Mouse (Mus musculus) megakaryocyte-erythroid progenitor cell, adult 5-6 weeks (primary cell): ENCODE data around the gene Gadd45gip1. TPM values are rescaled to one million over a fixed set of nuclear protein-coding genes. Genes with fewer than 3 reads are reported as not detected.

Source experiments
- ATAC-seq: replicated peaks from 2 replicates; pipeline ENCODE4 v1.8.0; 2016; ENCODE audit warnings: mild to moderate bottlenecking, inconsistent platforms; ENCODE audit not compliant: severe bottlenecking, poor library complexity, low FRiP score, low TSS enrichment
- total RNA-seq, 2 experiments: library from RNA; stranded (forward) in 1 of 2; stranded (reverse) in 1 of 2; fragments of 200-1000, 215-1000 nt in 1 of 2; fragments of >200 nt in 1 of 2; fragmentation: Nextera tagmentation in 1 of 2; gene quantifications; 2 replicates each; pipeline ENCODE4 v1.2.3; 2014 to 2017

The Gadd45gip1 gene
- total RNA-seq (2014; fragmentation: Nextera tagmentation) (28.3 and 31.1 TPM in 2 replicates), total RNA-seq (2017) (53.1 and 61.8 TPM in 2 replicates)

DNA sequence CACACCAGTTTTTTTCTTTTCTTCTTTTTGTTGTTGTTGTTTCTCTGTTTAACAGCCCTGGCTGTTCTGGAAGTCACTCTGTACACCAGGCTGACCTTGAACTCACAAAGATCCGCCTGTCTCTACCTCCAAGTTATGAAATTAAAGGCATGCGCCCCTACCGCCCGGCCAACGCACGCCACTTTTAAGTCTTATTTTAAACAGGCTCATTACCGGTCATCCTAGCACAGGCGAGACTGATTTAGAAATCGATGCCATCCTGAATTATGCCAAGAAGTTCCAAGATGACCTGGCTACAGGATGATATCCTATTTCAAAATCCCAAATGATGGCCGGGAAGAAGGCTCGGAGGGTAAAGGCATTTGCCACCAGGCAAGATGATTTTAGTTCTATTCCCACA, at the start of gene Gadd45gip1:
Gene Gadd45gip1 (plus strand): TSS at position 33 of the 400 bp plus-strand sequence.
- ATAC-seq = 0 out of 2 replicates have a peak, but pooled peaks have one; percentile 69

- ATAC-seq = no peak
Observed at GRCm38 (mm10) chr8:84781686-84782505, 49.4 kb upstream of the Gadd45gip1 start.

DNA sequence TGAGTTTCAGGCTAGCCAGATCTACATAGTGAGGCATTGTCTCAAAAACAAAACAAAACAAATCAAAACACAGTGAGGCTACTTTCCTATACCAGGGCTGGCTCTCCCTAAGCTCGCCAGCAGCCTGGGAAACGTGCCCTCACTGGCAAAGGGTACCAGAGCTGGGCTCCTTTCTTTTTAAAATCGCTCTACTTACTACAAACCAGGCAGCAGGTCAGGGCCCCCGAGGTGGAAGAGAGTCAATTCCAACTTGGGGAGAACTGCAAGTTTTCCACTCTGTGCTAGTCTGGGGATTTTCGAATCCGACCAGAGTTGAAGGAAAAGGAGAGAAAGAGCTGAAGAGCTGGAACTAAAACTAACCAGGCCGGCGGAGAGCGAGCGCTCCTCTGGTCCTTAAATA, 48.6 kb upstream of the Gadd45gip1 start:
- ATAC-seq = no peak

- ATAC-seq = no peak
Observed at GRCm38 (mm10) chr8:84783198-84783918, 48.0 kb upstream of the Gadd45gip1 start.

DNA sequence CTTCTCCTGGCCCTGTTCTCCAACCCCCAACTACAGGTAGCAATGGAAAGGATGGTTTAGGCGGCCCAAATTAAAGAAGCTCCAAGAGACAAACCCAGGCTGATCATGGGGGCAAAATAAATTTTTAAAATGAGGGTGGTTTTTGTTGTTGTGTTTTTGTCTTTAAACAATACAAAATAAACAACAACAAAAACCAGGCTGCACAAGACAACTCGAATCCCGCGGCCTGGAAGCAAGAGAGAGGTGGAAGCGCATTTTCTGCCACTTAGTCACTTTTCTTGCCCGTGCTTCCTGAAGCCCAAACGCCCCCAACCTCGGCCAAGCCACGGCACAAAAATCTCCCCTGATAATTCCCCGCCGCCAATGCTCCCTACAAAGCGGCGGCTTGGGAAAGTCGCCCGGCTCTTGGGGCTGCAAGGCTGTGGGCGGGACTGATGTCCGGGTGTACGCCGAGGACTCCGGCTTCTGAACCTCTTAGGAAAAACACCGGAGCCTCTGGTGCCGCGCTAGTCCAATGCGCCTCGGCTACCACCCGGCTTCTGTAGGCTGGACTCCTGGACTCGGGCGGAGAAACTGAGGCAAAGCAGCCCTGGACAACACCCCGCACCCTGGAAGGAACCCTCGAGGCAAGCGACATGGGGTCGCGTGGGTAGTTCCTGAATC, 47.3 kb upstream of the Gadd45gip1 start:
- ATAC-seq = no peak

DNA sequence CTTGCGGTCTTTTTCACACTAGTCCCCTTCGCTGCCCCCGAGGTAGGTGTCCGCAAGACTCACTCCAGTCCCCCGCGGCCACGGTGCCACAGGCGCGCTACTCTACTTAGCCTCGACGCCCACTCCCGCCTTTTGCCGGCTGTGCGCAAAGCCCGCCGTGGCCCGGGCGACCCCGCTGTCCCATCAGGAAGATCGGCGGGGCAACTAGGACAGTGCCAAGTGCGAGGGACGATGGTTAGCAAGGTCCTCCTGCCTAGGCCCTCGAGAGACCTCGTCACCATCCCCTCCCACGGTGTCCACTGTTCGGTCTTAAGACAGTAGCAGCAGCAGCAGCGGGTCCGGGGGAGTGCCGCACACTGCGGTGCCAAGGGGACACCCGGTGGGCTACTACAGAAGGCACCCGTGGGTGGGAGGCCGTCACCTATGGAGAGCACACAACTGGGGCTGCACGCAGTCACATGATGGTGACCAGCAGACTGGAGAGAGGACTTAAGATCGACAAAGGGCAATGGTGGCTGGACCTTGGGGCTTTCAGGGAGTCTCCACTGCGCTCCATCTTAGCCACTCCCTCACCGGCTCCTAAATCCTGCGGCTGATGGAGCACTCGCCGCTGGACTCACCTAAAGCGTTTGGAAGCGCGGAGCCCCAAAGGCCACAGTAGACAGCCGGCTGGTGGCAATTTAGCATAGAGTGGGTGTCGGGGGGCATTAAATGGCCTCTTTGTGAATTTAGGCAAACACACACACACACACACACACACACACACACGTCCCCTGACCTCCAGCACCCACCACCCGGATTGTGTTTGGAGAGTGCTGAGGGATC, 46.4 kb upstream of the Gadd45gip1 start:
- ATAC-seq = no peak

DNA sequence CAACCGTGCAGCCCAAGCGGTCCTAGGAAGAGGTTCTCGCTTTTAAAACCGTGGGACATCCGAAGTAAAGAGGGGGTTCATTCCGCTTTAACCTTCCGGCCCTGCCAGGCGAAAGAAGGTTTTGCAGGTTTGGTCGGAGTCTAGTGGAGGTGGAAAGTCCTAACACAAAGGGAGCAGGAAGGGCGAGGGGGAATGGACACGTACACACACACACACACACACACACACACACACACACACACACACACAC, 45.9 kb upstream of the Gadd45gip1 start:
- no peak for ATAC-seq

- ATAC-seq = no peak
Observed at GRCm38 (mm10) chr8:84785756-84786677, 45.3 kb upstream of the Gadd45gip1 start.

GRCm38 (mm10) chr8:84786801-84787467, 44.4 kb upstream of the Gadd45gip1 start:
- ATAC-seq = no peak

GRCm38 (mm10) chr8:84787523-84788302, 43.6 kb upstream of the Gadd45gip1 start:
- no peak for ATAC-seq

DNA sequence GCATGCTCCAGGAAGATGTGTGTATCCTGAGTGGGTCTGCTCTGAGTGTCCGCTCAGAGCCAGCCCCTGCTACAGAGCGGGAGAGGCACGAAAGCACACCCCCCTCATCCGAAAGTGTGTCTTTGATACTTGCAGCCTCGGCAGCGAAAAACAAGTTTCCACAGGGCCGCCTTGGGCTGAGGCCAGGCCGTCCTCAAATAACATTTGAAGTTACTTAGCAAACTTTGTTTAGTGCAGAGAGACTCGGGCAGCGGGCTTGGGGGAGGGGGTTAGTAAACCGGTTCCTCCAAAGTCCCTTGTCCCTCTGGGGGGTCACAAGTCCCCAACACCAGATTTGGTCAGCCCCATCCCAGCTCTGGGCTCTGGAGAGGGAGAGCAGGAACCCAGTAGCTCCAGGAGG, 42.4 kb upstream of the Gadd45gip1 start:
- ATAC-seq = no peak

DNA sequence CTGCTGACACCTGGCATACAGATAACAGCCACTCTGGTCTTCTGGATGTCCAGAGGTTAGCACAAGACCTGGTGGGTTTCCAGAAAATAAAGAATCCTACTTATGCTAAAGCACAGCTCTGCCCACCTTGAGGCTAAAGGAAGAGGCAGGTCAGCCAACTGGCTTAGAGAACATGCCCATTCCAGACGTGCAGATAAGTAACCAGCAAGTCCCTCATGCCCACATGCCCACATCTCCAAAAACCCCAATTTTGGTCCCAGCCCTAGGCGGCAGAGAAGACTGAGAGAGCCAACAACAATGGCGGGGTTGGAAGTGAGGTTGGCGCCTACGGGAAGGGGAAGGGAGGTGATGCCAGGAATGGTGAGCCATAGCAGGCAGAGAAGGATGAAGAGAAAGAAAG, 42.0 kb upstream of the Gadd45gip1 start:
- no peak for ATAC-seq

GRCm38 (mm10) chr8:84789855-84790486, 41.4 kb upstream of the Gadd45gip1 start:
- no peak for ATAC-seq

DNA sequence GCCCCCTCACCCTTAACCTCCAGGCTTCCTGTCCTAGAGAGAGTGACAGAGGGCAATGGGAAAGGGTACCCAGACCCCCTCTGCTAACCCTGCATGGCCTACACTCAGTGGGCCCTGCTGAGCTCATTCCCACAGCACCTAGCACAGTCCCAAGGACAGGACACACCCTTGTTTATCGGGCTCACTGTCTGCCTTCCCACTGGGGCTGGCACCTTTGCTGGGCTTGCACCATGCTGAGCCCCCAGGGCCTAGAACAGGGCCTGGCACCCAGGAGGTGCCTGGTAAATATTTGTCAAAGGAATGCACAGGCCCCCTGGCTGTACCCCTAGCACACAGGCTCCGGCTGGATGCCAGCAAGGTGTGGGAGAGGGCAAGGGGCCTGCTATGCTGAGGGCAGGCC, 40.8 kb upstream of the Gadd45gip1 start:
- ATAC-seq = peak; percentile 43; the same call in 1 of the 2 replicates

- ATAC-seq = no peak
Observed at GRCm38 (mm10) chr8:84792429-84792947, 38.8 kb upstream of the Gadd45gip1 start.

DNA sequence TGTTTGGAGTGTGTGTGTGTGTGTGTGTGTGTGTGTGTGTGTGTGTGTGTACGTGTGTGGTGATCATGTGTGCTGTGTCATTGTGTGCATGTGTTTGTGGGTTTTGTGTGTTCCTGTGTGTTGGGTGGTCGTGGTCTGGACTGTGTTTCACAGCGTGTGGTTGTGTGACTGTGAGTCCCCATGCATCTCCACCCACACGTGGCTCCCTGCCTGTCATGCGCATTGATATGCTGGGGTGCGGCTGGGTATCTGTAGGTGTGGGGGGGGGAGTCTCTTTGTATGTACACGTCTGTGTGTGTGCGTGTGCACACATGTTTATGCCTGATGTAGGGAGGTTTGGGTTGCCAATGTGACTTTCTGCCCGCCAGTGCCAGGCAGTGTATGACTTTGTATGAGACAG, 38.2 kb upstream of the Gadd45gip1 start:
- no peak for ATAC-seq
